Mouse (Mus musculus): ENCODE results near the gene Rfng.

- TF ChIP-seq CTCF (IDR thresholded peaks at IDR 0.05; ENCODE audit: borderline replicate concordance, control insufficient read depth, extremely low read depth, insufficient read depth, low read length, poor library complexity) (no peak), POLR2A (IDR thresholded peaks at IDR 0.05; ENCODE audit: control insufficient read depth, extremely low read depth, insufficient read depth, low read length, poor library complexity) (no peak)
These were observed 38.3 kb upstream of the Rfng start for GRCm38 (mm10) chr11:120822321-120822720.
